Mouse (Mus musculus) midbrain, embryonic 15.5 days (tissue): ENCODE results near the gene Slc22a22. TPM values are rescaled to one million over a fixed set of nuclear protein-coding genes. Genes with fewer than 3 reads are reported as not detected.

Source experiments
- ATAC-seq: fragments of 200-750 bp; cut with Nextera tagmentation; replicated peaks from 2 replicates; pipeline ENCODE4 v1.8.0; 2017; ENCODE audit warnings: moderate TSS enrichment
- H3K27ac ChIP-seq: fragments of 300-500 bp; sonication (generic); 2 replicates; pipeline ENCODE4 v1.5.1; 2015; ENCODE audit warnings: mild to moderate bottlenecking, inconsistent platforms
- H3K27me3 ChIP-seq: fragments of 300-500 bp; sonication (generic); replicated peaks from 2 replicates; pipeline ENCODE4 v1.6.1; 2015; ENCODE audit warnings: inconsistent platforms
- H3K36me3 ChIP-seq: fragments of 300-500 bp; sonication (generic); replicated peaks from 2 replicates; pipeline ENCODE4 v1.6.1; 2015; ENCODE audit warnings: inconsistent platforms
- H3K4me1 ChIP-seq: fragments of 300-500 bp; sonication (generic); 2 replicates; pipeline ENCODE4 v1.6.1; 2015; ENCODE audit warnings: inconsistent platforms
- H3K4me2 ChIP-seq: fragments of 300-500 bp; sonication (generic); 2 replicates; pipeline ENCODE4 v1.6.1; 2015; ENCODE audit warnings: inconsistent platforms, mild to moderate bottlenecking, moderate library complexity
- H3K4me3 ChIP-seq: fragments of 300-500 bp; sonication (generic); 2 replicates; pipeline ENCODE4 v1.5.1; 2015; ENCODE audit warnings: mild to moderate bottlenecking, inconsistent platforms
- H3K9ac ChIP-seq: fragments of 300-500 bp; sonication (generic); 2 replicates; pipeline ENCODE4 v1.6.1; 2015; ENCODE audit warnings: mild to moderate bottlenecking, inconsistent platforms
- H3K9me3 ChIP-seq: fragments of 300-500 bp; sonication (generic); 2 replicates; pipeline ENCODE4 v1.6.1; 2016; ENCODE audit warnings: inconsistent platforms
- WGBS: fragments of 180-500 bp; shearing (Covaris S2); methylation state at CpG from one replicate; pipeline ENCODE4 v1.1.7; 2015; ENCODE audit warnings: mixed read lengths; 5-methylcytosine and 5-hydroxymethylcytosine counted together
- polyA plus RNA-seq: library from polyadenylated mRNA; unstranded; fragments of >200 nt; fragmentation: Nextera tagmentation; extraction: Ambion mirVana; gene quantifications from 2 replicates; pipeline ENCODE4 v1.2.1, GENCODE M21; 2015

The Slc22a22 gene
- not detected in 2 replicates for polyA plus RNA-seq

- H3K4me3 ChIP-seq, result no peak within 1 kb of the TSS
- H3K27me3 ChIP-seq, result no peaks in the 10 kb centered on the region
- H3K4me2 ChIP-seq, result no peak within 1 kb of the TSS
- no peak within 1 kb of the TSS for H3K9ac ChIP-seq
- H3K36me3 ChIP-seq, result no peaks in the 10 kb centered on the region
- 74% methylated on average over 2 of the region's 2 CpGs for WGBS
- no peaks in the 10 kb centered on the region for H3K4me1 ChIP-seq
- H3K9me3 ChIP-seq, result no peaks in the 10 kb centered on the region
- no peak for ATAC-seq
- no peak within 1 kb of the TSS for H3K27ac ChIP-seq
These were observed at the start of gene Slc22a22 for GRCm38 (mm10) chr15:57477525-57477924. Gene Slc22a22 (minus strand): TSS chr15:57477625.

GRCm38 (mm10) chr15:57523510-57524298 lies 46.3 kb upstream of the Slc22a22 start:
- H3K9ac ChIP-seq, result no peak overlapping the region
- ATAC-seq, result peak; percentile 65; the same call in 1 of the 2 replicates
- 50% methylated on average over 10 of the region's 10 CpGs for WGBS
- no peaks in the 10 kb centered on the region for H3K4me1 ChIP-seq
- no peak overlapping the region for H3K4me2 ChIP-seq
- no peaks in the 10 kb centered on the region for H3K9me3 ChIP-seq
- no peaks in the 10 kb centered on the region for H3K27me3 ChIP-seq
- no peak overlapping the region for H3K27ac ChIP-seq
- no peaks in the 10 kb centered on the region for H3K36me3 ChIP-seq
- no peak overlapping the region for H3K4me3 ChIP-seq

- no peak for ATAC-seq
- Histone ChIP-seq H3K4me2 (no peak overlapping the region), H3K4me3 (no peak overlapping the region), H3K36me3 (no peaks in the 10 kb centered on the region), H3K9me3 (no peaks in the 10 kb centered on the region), H3K27ac (no peak overlapping the region), H3K4me1 (no peaks in the 10 kb centered on the region), H3K27me3 (no peaks in the 10 kb centered on the region), H3K9ac (no peak overlapping the region)
- 59% methylated on average over 1 of the region's 1 CpGs for WGBS
These were observed 44.7 kb upstream of the Slc22a22 start for GRCm38 (mm10) chr15:57522160-57522559.

DNA sequence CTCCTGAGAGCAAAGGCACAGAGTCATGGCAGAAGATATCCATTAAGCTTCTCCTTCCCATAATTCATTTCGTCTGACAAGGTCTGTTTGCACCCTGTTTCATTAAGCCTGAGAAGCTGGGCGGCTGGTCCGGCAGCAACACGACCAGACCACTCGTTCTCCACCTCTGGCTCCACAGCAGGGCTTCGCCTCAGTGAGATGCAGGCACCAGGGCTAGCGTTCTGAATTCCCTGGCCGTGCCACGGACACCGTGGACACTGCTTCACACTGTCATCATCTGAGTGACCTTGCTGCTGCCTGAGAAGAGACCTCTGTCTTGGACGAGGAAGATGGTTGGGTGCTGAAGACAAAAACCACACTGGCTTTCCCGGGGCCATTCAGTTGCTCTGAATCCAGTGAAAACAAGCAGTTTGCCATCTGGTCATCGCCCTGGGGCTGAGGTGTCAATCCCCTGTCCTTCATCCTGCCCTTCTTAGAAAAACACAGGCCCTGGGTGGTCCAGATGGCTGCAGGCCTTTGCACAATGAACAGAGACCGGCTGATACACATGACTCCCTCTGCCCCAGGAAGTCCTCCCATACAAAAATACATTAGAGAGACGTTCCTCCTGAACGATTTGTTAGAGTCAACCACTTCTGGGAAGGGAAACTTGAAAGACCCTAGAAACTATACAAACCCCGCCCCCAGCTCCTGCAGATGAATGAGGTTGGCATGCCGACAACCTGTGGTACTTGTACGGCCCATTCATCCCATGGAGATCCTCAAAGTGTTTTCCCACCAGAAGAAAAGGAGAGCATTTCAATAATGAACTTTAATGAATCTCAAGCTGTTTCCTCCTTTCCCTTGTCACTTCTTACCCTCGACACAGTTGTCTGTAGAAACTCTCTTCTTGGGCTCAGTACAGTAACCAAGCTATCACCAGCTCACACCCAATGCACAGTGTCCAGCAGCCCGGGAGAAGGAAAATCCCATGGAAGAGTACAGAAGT lies 32.1 kb upstream of the Slc22a22 start:
- WGBS, result 43% methylated on average over 21 of the region's 21 CpGs
- no peaks in the 10 kb centered on the region for H3K36me3 ChIP-seq

GRCm38 (mm10) chr15:57508242-57509184 lies 31.1 kb upstream of the Slc22a22 start:
- H3K4me2 ChIP-seq, result no peak overlapping the region
- ATAC-seq, result peak; percentile 94
- H3K9ac ChIP-seq, result no peak overlapping the region
- no peak overlapping the region for H3K27ac ChIP-seq
- H3K27me3 ChIP-seq, result no peaks in the 10 kb centered on the region
- WGBS, result 68% methylated on average over 11 of the region's 11 CpGs
- H3K36me3 ChIP-seq, result no peaks in the 10 kb centered on the region
- H3K4me3 ChIP-seq, result no peak overlapping the region
- no peaks in the 10 kb centered on the region for H3K9me3 ChIP-seq
- 0 out of 2 replicates have a peak, but pooled peaks cover 2% of the 10 kb centered on the region for H3K4me1 ChIP-seq

More for the DNA sequence above, 32.1 kb upstream of the Slc22a22 start:
- no peak overlapping the region for H3K27ac ChIP-seq
- H3K27me3 ChIP-seq, result no peaks in the 10 kb centered on the region
- H3K9ac ChIP-seq, result no peak overlapping the region
- ATAC-seq, result 0 out of 2 replicates have a peak, but pooled peaks have one; percentile 19
- no peak overlapping the region for H3K4me3 ChIP-seq
- H3K4me2 ChIP-seq, result no peak overlapping the region
- H3K9me3 ChIP-seq, result no peaks in the 10 kb centered on the region
- H3K4me1 ChIP-seq, result 0 out of 2 replicates have a peak, but pooled peaks cover 2% of the 10 kb centered on the region

GRCm38 (mm10) chr15:57504126-57504705 lies 26.8 kb upstream of the Slc22a22 start:
- no peak overlapping the region for H3K4me2 ChIP-seq
- no peaks in the 10 kb centered on the region for H3K27me3 ChIP-seq
- H3K4me1 ChIP-seq, result 0 out of 2 replicates have a peak, but pooled peaks cover under 1% of the 10 kb centered on the region
- 55% methylated on average over 9 of the region's 9 CpGs for WGBS
- no peak overlapping the region for H3K4me3 ChIP-seq
- no peak for ATAC-seq
- no peak overlapping the region for H3K9ac ChIP-seq
- no peaks in the 10 kb centered on the region for H3K9me3 ChIP-seq
- no peaks in the 10 kb centered on the region for H3K36me3 ChIP-seq
- no peak overlapping the region for H3K27ac ChIP-seq

DNA sequence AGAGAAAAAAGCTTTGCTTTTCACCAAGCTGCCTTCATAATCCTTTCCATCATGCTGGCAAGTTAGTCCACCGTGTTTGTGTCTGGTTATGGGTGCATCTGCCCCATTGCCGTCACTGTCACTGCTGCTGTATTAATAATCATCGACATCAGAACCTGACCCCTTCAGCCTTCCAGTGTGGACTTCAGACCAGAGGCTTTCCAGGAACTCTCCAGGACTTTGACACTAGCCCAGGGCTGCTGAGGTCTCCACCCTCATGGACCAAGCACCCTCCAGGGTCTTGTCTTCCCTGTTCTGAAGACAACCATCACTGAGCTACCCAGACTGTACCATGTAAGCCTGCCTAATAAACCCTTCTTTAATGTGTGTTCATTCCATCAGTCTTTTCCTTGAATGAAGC lies 26.2 kb upstream of the Slc22a22 start:
- Histone ChIP-seq H3K27ac (no peak overlapping the region), H3K9ac (no peak overlapping the region), H3K4me1 (no peaks in the 10 kb centered on the region), H3K9me3 (no peaks in the 10 kb centered on the region), H3K4me2 (no peak overlapping the region), H3K36me3 (no peaks in the 10 kb centered on the region), H3K4me3 (no peak overlapping the region), H3K27me3 (no peaks in the 10 kb centered on the region)
- 88% methylated on average over 3 of the region's 3 CpGs for WGBS
- no peak for ATAC-seq

GRCm38 (mm10) chr15:57501559-57501958 lies 24.1 kb upstream of the Slc22a22 start:
- Histone ChIP-seq H3K9ac (no peak overlapping the region), H3K9me3 (no peaks in the 10 kb centered on the region), H3K27ac (no peak overlapping the region), H3K4me2 (no peak overlapping the region), H3K36me3 (no peaks in the 10 kb centered on the region), H3K4me1 (no peaks in the 10 kb centered on the region), H3K27me3 (no peaks in the 10 kb centered on the region), H3K4me3 (no peak overlapping the region)
- ATAC-seq, result no peak

DNA sequence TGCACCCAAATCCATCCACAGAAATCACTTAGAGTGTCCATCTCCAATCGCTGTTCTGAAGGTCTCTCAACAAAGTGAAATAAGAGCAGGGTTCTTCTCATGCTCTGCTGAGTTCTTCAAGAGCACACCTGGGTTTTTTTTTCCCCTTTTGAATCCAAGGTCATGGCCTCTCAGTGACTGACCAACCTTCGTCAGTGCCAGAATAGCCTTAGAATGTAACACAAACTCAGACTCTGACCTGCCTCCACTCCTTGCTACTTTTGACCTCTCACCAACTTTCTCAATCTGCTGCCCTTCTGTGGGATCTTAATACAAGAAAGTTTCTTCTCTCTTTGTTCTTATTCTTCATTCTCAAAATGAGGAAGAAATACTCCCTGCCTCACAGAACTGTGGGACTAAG lies 18.7 kb upstream of the Slc22a22 start:
- Histone ChIP-seq H3K9me3 (no peaks in the 10 kb centered on the region), H3K4me1 (no peaks in the 10 kb centered on the region), H3K27ac (no peak overlapping the region), H3K9ac (no peak overlapping the region), H3K4me3 (no peak overlapping the region), H3K4me2 (no peak overlapping the region), H3K36me3 (no peaks in the 10 kb centered on the region), H3K27me3 (no peaks in the 10 kb centered on the region)
- whole genome bisulfite sequencing, result 80% methylated on average over 2 of the region's 2 CpGs
- ATAC-seq, result no peak

- no peak overlapping the region for H3K4me2 ChIP-seq
- no peaks in the 10 kb centered on the region for H3K27me3 ChIP-seq
These were observed 5.1 kb upstream of the Slc22a22 start for GRCm38 (mm10) chr15:57482509-57482908.

DNA sequence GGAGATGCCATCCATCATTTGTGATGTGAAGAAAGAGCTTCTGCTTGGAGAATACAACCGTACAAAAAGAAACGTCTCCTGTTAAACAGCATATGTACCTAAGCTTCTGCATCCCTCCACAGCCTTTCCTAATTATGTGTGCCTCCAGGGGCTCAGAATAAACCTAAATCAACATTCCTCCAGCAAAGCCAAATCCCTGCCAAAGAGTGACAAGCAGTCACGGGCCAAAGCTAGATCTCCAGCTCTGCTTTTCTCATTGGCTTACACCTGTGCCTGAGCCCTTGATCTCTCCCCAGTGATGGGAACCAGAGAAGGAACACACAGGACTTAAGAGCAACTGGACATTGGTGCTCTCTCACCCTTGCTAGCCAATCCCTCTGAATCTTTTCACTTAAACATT lies 5.8 kb downstream of the Slc22a22 start:
- 62% methylated on average over 3 of the region's 3 CpGs for WGBS
- Histone ChIP-seq H3K9ac (no peak overlapping the region), H3K9me3 (no peaks in the 10 kb centered on the region), H3K27ac (no peak overlapping the region), H3K4me2 (no peak overlapping the region), H3K4me3 (no peak overlapping the region), H3K36me3 (no peaks in the 10 kb centered on the region), H3K27me3 (no peaks in the 10 kb centered on the region), H3K4me1 (no peaks in the 10 kb centered on the region)
- ATAC-seq, result no peak

More at GRCm38 (mm10) chr15:57482509-57482908, 5.1 kb upstream of the Slc22a22 start:
- WGBS, result 20% methylated on average over 2 of the region's 2 CpGs
- no peak for ATAC-seq
- Histone ChIP-seq H3K36me3 (no peaks in the 10 kb centered on the region), H3K27ac (no peak overlapping the region), H3K9ac (no peak overlapping the region), H3K4me3 (no peak overlapping the region), H3K9me3 (no peaks in the 10 kb centered on the region), H3K4me1 (no peaks in the 10 kb centered on the region)
